Mouse (Mus musculus): ENCODE data around the gene Apopt1. TPM values are rescaled to one million over a fixed set of nuclear protein-coding genes. Genes with fewer than 3 reads are reported as not detected.

Apopt1 gene
- total RNA-seq, 2 experiments from 2014 or later = 44.6 to 60.6 TPM

GRCm38 (mm10) chr12:111768322-111768928 is 55.4 kb downstream of the Apopt1 start:
- ATAC-seq (ENCODE audit: poor library complexity, severe bottlenecking) = no peak

GRCm38 (mm10) chr12:111769306-111769705 is 56.2 kb downstream of the Apopt1 start:
- ATAC-seq (ENCODE audit: poor library complexity, severe bottlenecking) = no peak

- ATAC-seq (ENCODE audit: poor library complexity, severe bottlenecking) = no peak
These were observed 56.9 kb downstream of the Apopt1 start for GRCm38 (mm10) chr12:111769816-111770577.

GRCm38 (mm10) chr12:111770651-111771050 is 57.6 kb downstream of the Apopt1 start:
- no peak for ATAC-seq (ENCODE audit: poor library complexity, severe bottlenecking)

GRCm38 (mm10) chr12:111774156-111774555 is 61.1 kb downstream of the Apopt1 start:
- no peak for ATAC-seq (ENCODE audit: poor library complexity, severe bottlenecking)

- no peak for ATAC-seq (ENCODE audit: poor library complexity, severe bottlenecking)
These were observed 61.8 kb downstream of the Apopt1 start for GRCm38 (mm10) chr12:111774845-111775244.

- no peak for ATAC-seq (ENCODE audit: poor library complexity, severe bottlenecking)
These were observed 64.9 kb downstream of the Apopt1 start for GRCm38 (mm10) chr12:111777919-111778318.

- ATAC-seq (ENCODE audit: poor library complexity, severe bottlenecking) = no peak
These were observed 66.5 kb downstream of the Apopt1 start for GRCm38 (mm10) chr12:111779544-111779943.

- ATAC-seq (ENCODE audit: poor library complexity, severe bottlenecking) = no peak
These were observed 72.1 kb downstream of the Apopt1 start for GRCm38 (mm10) chr12:111785174-111785573.

GRCm38 (mm10) chr12:111787015-111787414 is 74.0 kb downstream of the Apopt1 start:
- ATAC-seq (ENCODE audit: poor library complexity, severe bottlenecking) = no peak

- no peak for ATAC-seq (ENCODE audit: poor library complexity, severe bottlenecking)
These were observed 77.0 kb downstream of the Apopt1 start for GRCm38 (mm10) chr12:111790090-111790489.

- ATAC-seq (ENCODE audit: poor library complexity, severe bottlenecking) = no peak
These were observed 77.6 kb downstream of the Apopt1 start for GRCm38 (mm10) chr12:111790631-111791030.

- no peak for ATAC-seq (ENCODE audit: poor library complexity, severe bottlenecking)
These were observed 78.5 kb downstream of the Apopt1 start for GRCm38 (mm10) chr12:111791474-111792104.

- no peak for ATAC-seq (ENCODE audit: poor library complexity, severe bottlenecking)
These were observed 81.0 kb downstream of the Apopt1 start for GRCm38 (mm10) chr12:111794102-111794501.

- ATAC-seq (ENCODE audit: poor library complexity, severe bottlenecking) = no peak
These were observed 81.6 kb downstream of the Apopt1 start for GRCm38 (mm10) chr12:111794526-111795179.

GRCm38 (mm10) chr12:111795180-111795895 is 82.3 kb downstream of the Apopt1 start:
- ATAC-seq (ENCODE audit: poor library complexity, severe bottlenecking) = no peak

- no peak for ATAC-seq (ENCODE audit: poor library complexity, severe bottlenecking)
These were observed 84.2 kb downstream of the Apopt1 start for GRCm38 (mm10) chr12:111797251-111797650.

- no peak for ATAC-seq (ENCODE audit: poor library complexity, severe bottlenecking)
These were observed 85.4 kb downstream of the Apopt1 start for GRCm38 (mm10) chr12:111798493-111798892.

GRCm38 (mm10) chr12:111800459-111801183 is 87.6 kb downstream of the Apopt1 start:
- no peak for ATAC-seq (ENCODE audit: poor library complexity, severe bottlenecking)

GRCm38 (mm10) chr12:111803538-111803937 is 90.5 kb downstream of the Apopt1 start:
- no peak for ATAC-seq (ENCODE audit: poor library complexity, severe bottlenecking)

All from megakaryocyte, adult 5-6 weeks (primary cell).